Mouse (Mus musculus) spleen, adult 18-20 months (tissue): ENCODE data around the gene Ccn2.
"Not testable (repeated sequence)": the region's sequence is repeated elsewhere in the genome, so short reads cannot be mapped to it uniquely, and the experiment has no call there.

Experiments
- DNase-seq, 2 experiments: peaks; one replicate each; pipeline ENCODE4 v3.0.0; 2022; ENCODE audit warnings: mixed read lengths in 2 of 2

Ccn2 gene

DNA sequence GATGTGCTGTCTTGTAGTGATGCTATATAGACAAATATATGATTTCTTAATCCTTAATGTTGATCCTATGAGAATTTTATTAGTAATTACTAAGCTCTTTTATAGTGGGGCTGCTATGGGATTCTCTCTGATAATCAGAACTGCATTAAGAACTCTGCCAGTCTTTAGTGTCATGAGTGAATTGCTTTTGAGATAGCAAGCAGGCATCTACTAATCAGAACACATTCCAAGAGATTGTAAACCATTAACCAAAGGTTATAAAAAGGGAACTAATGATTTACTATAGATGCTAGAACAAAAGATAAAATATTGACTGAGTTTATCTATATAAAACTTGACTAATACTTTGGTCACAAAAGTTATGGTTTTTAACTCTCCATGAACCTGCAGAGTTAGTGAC lies 8.5 kb downstream of the Ccn2 start:
- no peak for DNase-seq

DNA sequence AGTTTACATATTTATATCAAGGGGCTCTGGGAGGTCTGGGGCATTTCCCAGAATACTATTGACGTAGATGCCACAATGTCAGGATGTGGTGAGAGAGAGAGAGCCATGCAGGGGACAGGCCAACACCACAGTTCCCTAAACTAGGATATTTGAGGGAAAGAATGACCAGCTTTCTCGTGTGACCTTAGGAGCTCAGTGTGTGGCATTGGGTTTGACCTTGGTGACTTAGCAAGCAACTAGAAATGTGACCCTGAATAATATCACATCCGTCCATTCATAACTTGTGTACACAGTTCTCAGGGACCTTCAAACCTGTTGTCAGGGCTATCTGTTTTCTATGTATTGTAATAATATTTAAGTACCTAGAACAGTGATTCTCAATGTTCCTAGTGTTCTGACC lies 13.9 kb downstream of the Ccn2 start:
- no peak for DNase-seq

DNA sequence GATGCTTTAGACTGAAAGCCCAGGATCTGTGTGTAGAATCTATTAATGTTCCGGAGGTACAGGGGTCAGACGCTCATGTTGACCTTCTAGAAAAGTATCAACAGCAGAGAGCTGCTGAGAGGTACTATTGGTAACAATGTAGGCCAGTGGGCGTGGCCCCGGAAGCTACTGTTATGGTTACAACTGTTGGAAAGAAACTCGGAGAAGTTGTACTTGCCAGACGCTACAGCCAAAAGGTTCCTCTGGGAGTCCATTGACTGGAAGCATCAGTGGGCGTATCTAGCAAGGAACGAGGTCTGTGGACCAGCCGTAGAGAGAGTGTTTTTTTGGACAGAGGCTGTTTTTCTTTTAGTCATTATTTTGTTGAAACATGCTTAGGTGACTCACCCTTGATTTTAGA lies 14.5 kb downstream of the Ccn2 start:
- no peak for DNase-seq

DNA sequence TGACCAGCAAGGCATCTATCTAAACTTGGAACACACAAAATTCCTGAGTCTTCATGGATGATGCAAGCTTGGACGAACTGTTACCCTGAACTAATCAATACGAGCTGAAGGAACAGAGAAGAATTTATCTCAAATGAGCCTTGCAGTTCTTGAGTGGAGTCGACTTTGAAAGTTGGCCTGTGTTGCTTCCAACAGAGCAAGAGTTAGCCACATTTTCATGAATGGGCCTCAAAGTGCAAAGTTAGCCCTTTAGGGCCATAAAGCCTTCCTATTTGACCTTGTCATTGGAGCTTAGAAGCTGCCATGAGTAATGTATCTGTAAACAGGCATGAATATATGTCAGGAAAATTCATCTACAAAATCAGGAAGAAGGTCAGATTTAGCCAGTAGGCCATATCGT lies 19.5 kb downstream of the Ccn2 start:
- no peak for DNase-seq

DNA sequence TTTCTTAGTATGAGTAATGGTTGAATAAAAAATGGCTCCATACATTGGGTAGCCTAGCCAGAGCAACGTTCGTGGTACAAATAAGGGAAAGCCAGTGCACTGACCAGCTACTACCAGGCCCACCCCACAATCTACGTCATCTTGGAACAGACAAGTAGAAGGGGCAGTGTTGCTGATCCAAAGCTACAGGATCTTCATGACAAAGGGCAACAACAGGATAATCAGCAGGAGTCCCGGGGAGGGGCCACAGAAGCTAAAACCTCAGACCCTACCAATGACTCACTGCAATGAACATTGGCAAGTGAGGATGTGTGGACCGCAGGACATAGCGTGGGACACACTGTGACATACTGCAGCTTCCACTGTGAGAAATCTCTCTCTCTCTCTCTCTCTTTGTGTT lies 20.6 kb downstream of the Ccn2 start:
- no peak for DNase-seq

DNA sequence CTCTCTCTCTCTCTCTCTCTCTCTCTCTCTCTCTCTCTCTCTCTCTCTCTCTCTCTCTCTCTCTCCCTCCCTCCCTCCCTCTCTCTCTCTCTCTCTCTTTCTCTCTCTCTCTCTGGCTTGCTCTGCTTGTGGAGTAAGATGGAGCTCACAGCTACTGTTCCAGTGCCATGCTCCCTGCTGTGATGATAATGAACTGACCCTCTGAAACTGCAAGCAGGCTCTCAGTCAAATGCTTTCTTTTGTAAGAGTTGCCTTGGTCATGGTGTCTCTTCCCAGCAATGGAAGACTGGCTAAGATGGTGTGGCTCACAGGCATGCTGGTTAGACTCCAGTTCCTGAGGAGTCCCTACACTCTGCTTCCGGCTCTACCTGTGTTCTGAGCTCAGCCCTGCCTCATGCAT lies 21.3 kb downstream of the Ccn2 start:
- not testable (repeated sequence) for DNase-seq

DNA sequence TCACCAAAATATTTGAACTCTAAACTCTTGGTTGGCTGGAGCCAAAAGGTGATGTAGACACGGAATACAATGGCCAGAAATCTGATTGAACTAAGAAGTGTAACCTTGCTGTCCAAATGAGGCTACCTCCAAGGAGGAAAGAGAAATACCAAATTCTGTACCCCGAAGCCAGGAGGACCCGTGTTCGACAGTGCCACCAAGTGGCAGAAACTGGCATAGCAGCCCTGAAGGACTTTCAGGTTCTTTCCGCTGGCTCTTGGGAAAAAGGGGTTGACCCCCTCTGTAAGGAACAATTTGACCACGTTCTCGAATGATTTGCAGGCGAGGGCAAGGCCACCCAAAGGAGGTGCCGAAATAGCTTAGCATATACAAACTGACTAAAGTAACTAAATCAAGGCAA lies 26.3 kb downstream of the Ccn2 start:
- peak; percentile 21 to 71 for DNase-seq

DNA sequence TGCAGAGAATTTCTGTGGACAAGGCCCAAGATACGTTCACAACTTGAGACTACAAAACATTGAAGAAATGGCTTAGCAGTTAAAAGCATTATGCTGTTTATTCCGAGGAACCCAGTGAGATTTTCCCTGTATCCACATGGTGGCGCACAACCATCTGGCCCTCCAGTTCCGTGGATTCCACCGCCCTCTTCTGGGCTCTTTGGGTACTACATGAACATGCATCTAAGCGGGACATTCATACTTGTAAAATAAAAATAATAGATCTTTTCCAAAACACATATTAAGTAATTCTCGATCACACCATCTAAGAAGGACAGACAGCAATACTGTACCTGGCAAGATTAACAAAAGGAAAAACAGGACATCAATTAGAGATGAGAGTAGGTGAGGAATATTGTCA lies 27.3 kb downstream of the Ccn2 start:
- DNase-seq: peak; percentile 33 to 81

DNA sequence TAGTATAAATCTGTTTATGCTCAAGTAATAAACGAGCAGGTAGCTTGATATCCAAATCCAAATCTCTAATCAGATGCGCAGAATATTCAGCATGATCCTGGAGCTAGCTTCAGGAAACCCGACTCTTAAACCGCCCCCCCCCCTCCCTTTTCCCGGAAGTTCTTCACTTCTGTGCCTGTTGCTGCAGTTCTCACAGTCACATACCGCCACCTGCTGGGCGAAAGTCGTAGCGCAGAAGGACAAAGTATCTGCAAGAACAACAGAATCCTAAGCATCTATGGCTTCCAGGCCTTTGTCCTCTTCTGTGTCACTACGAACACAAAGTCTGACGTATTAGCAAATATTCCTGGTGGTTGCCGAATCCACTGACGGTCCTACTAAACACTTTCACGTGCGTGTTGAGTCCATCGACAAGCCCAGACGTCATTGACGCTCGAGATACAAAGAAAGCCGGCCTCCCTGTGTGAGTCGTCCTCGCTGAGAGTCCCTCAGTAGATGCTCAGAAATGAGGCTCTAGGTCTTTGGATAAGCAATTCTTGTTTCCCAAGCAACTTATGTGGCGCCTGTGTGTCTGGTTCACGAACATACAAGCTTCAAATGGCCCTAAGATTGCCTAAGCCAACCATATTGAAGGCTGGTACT lies 29.9 kb downstream of the Ccn2 start:
- DNase-seq: peak; percentile 59 to 84

DNA sequence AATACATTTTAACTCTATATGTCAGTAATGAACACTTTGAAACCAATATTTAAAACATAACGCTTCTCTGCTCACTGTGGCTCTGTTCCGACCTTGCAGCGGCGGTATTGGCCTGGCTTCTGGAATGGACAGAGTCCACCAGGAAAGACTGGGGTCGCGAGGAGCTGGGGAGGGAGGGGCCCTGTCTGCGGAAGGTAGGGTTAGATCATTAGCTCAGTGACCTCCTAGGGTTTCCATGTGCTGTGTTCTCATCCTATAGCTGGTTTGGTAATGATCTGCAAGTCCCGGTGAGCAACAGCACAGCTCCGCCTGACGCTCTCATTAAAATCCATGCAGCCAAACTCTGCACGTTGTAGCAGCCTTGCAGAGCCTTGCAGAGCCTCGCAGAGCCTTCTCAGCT lies 32.0 kb downstream of the Ccn2 start:
- DNase-seq: no peak

DNA sequence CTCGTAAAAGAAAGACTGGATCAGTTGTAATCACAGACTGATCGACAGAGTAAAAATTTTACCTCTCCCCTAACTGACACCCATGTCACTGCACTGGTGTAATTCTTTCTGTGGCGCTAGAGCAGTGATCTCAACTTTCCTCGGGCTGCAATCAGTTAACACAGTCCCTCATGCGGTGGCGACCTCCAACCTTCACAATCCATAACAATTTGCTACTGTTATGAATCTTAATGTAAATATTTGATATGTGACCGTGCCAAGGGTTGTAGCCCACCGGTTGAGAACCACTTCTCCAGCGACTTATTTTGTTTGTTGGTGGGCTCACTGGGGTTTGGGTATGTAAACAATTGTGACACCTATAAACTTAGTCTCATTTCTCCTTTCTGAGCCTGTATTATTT lies 33.2 kb downstream of the Ccn2 start:
- DNase-seq: no peak

DNA sequence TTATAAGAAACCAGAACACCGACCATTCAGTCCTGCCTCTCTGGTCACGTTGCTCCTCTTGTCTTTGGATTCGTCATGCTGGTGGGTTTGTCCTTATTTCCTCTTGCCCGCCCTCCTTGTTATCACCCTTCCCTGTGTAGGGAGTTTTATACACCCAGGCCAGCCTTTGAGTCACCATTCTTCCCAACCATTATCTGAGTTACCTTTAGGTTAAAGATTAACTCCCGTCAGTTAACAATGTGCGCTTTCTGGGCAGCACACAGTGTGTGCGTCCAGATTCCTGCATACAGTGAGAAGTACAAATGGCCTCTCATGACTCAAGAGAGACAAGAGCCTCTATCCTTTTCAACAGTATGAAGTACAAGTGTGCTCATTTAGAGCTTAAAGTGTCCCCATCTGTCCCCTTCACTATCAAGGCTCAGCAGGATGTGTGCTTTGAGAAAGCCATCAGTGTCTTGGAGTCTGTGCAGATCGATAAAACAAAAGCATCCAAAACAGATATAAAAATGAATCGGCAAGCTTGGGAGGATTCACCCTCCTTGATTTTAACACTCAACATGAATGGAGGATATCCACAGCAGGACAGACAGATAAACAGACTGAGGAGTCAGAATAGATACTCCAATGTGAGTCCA lies 34.0 kb downstream of the Ccn2 start:
- no peak for DNase-seq

DNA sequence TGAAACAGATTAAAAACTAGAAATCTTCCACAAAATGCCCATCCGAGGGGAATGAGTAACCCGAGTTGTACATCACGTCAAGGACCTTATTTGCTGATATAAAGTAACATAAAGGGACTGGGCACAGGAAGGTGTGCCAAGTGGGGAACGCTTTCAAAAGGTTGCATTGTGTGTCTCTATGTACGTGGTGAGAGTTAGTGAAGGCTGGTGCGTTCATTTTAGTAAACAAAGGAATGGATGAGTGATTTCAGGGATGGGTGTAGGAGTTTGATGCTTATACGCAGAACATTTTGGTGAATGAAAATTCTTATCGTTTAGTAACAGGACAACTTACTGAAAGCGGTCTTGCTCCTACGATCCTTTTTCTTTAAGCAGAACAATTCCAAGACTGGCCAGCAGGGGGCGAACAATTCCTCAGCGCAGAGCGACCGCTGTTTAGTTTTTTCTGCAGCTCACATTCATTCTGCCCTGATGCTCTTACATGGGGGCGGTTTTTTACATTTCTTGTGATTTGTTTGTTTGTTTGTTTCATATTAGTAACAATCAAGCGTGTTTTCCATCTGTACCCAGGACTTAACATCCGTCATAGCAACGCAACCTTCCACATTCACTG lies 35.3 kb downstream of the Ccn2 start:
- peak; percentile 20 to 75 for DNase-seq

DNA sequence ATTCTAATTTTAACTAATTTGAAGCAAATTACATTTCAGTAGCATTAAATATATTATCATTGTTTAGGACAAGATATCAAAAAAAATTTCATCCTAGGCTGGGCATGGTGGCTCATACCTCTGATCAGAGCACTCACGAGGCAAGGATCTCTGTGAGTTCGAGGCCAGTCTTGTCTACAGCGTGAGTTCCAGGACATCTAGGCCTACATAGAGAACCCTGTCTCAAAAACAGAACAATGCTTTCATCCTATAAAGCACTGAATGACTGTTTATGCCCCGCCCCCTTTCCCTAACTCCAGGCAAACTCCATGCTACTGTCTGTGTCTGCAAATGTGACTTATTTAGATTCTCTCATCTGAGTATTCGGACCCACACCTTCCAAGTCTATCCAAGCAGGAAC lies 35.9 kb downstream of the Ccn2 start:
- no peak for DNase-seq

DNA sequence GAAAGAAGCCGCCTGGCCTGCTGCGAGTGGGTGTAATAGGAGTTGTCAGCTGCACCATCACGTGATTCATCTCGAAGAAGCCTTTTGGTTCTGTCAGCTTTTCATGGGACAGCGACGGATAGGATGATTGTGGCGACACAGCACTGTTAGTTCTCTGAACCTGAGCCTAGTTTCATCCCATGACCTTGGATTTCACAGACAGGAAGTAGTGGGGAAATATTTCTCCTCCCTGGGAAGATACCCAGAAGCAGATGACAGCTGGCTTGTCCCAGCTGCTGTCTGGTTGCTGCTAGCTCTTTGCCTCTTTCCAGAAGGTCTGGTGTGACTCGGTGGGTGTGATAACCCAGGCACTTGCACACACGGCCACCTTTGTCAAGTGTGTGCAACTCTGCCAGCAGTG lies 39.0 kb downstream of the Ccn2 start:
- DNase-seq: no peak

DNA sequence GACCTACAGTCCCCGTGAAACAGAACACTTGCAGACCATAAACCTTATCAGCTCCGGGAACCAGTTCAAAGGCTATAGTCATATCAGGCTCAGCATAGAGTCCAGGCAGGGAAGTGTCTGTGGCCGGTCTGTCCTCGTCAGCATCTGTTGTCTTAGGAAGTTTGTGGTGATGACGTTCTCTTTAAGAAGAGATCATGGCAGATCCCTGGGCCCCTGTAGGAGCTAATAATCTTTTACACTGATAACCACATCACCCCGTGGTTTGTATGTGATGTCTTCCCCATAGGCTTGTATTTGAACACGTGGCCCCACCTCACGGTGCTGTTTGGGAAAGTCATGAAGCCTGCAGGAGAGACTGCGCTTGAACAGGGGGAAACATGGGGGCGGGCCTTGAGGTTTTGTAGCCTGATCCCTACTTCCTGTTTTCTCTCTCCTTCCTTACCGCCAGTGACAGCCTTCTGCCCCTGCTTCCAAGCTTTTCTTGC lies 40.1 kb downstream of the Ccn2 start:
- peak in 1 of 2 experiments; percentile 36 for DNase-seq

DNA sequence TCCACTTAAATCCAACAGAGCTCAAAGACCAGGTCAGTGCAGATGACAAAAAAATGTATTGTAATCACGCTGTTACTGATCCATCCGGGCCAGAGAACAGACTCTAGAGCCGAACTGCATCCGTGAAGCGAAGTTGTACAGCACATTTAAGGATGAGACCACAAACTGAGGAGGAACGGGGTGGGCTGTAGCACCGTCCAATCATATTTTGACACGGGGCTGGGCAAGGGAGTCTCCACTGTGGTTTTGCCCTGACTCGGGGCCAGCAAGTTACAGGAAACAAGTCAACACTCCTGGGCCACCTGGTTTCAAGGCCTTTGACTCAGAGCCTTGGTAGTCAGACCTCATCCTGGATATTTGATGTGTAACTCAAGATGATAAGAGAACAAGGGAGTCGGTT lies 40.6 kb downstream of the Ccn2 start:
- no peak for DNase-seq

DNA sequence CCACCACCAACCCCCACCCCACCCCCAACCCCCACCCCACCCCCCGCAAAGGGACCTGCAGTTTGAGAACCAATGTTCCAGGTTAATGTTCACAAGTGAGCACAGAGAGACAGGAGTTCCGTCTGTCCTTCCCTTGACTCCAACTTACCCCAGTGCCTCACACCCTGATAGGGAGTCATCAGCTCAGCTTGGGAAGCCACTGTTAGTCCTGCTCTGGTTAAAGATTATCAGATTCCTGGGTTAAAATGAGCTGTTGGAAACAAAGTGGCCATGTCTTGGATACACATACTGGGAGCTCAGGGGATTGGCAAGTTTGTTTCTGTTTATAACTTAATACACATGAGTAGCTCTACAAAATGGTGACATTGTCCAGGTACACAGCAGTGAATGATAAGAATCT lies 41.7 kb downstream of the Ccn2 start:
- DNase-seq: no peak

DNA sequence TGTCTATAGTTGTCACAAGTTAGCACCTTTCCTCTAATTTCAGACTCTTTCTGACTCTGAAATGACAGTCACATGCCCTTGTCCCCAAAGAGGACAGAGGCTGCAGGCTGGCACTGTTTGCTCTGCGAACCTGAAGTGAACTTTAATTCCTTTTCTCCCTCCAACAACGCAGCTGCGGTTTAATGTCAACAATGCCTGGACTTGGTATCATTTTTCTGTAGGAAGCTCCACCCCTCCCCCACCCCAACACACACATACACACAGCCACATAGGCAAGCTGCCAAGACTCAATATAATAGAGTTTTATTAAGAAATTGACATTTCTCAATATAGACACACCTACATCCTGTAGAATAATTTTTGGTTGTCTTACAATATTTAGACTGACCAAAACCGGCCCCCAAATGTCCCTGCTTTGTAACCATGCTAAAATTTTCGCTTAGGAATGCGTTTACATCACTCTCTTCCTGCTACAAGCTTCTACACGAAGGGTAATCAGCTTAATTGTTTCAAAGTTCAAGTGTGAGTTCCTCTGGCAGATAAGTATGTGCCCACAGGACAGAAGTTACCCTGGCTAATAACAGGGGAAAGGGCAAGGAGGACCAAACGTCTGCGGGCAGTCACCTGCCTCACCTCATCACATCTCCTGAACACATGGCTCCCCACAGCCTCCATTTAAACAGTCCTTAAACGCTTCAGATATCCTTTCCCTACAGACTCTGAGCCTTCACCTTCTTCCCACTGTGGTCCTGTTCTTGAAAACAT lies 43.2 kb downstream of the Ccn2 start:
- DNase-seq: no peak

DNA sequence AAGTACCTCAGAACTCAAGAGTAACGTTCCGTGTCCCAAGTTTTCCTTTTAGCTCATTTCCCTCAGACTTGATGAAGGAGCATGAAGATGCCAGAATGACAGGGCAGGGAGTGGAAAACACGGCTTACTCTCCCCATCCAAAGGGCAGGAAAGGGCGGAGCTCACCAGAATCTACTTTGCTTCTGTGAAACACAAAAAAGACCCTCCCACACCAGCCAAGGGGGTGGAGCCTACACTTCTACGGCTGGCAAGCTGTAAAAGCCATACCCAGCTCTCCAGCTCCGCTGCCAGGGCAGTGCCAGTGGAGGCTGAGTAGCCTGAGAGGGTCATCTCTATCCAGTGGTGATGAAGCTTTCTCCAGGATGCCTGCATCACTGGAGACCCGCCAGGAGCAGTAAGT lies 44.4 kb downstream of the Ccn2 start:
- no peak for DNase-seq

DNA sequence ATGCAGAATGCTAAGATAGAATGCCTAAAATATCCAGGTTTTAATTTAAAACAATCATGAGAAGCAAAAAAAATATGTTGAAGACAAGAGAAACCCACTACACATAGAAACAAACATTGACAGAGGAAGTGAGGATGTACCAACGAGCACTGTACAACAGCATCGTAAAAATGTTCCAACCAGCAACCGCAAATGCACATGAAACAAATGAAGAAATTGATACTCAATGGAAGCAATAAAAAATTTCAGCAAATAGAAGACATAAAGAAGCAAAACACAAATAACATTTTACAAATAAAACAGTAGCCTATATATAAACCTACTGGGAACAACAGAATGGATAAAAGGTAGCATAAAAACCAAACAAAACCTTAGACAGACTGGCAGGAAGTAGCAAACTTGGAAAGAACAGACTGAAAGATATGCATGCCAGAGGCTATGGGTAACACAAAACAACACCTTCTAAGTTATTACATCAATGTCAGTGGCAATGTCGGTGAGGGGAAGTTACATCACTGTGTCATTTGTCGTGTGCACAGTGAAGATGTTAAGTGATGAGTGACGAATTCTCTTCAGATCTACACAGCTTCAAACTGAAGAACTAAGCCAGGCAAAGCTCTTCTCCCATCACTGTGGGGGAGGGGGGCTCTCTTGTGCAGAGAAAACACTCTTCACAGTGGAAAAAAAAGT lies 45.1 kb downstream of the Ccn2 start:
- DNase-seq: no peak

DNA sequence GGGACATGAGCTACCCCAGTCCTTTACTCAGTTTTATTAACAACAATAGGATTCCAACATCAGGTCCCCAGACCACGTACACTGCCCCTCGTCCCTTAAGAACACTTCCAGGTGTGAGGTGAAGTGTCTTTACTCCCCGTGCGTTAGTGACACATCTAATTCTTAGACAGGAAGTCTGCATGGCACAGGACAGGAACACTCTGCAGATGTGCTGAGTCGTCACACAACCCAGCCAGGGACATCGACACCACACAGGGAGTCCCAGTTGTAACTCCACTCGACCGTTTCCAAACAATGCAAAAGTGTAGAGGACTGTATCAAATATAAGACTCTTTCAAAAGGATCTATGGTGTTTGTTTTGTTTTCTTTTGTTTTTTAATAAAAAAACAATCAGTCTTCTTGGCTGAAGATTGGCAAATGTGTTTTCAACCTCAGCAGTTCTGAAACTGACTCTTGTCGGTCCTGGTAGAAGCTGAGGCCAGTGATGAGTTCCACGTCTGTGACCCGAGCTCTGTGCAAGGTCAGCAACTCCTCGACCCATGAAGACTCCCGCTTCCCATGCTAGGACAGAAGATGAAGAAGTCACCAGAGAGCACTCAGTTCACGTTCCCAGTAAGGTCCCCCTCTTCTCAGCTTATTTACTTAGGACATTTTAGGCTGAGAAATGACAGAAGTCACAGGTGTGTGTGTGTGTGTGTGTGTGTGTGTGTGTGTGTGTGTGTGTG lies 46.3 kb downstream of the Ccn2 start:
- no peak for DNase-seq
